Mouse (Mus musculus) adrenal gland, postnatal 4 days (tissue): Measurements from ENCODE around the gene Akap11. TPM values are rescaled to one million over a fixed set of nuclear protein-coding genes. Genes with fewer than 3 reads are reported as not detected.

Experiments
- DNase-seq, 2 experiments: peaks; one replicate each; pipeline ENCODE4 v3.0.0; 2021 to 2022; ENCODE audit warnings: low spot score in 2 of 2, mixed read lengths in 2 of 2
- total RNA-seq, 2 experiments: library from RNA; stranded (reverse); gene quantifications; 2 replicates each; pipeline ENCODE4 v1.2.3; 2021

Akap11 gene
- total RNA-seq, 2 experiments from 2014 or later = 51.0 to 53.9 TPM

DNA sequence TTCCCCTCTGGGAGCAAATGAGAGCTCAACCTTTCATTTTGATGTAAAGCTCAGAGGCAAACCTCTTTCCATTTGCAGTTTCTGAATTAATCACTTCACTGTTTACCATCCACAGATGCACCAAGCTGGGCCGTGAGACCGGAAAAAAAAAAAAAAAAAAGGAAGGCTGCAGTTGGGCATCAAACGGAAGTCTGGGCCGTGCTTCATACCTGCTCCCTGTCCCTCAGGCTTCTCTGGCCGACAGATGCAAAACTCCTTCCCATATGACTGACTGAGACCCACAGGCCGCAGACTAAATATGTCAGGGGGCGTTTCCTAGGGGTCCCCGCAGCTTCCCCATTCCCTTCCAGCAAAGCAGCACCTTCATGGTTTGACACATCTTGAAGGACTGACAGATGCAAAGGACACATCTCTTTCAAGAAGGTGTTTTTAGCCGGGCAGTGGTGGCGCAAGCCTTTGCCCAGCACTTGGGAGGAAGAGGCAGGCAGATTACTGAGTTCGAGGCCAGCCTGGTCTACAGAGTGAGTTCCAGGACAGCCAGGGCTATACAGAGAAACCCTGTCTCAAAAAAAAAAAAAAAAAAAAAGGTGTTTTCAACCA lies 87.7 kb downstream of the Akap11 start:
- DNase-seq = no peak

DNA sequence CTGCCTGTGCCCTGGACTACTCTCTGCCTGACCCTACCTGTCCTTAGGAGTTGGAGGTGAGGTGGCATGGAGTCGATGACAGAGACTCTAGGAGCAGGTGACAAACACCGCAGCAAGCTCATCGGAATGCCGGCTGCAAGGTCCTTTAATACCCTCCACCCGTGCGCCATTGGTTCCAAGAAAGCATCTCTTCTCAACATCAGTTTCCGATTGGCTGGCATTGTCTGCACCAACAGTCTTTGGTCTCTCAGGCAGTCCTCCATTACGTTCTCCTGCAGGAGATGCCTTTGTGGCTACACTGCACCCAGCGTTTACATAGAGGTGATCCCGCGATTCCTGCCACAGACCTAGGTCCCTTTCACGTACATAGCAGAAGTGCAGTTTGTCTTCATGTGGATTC lies 88.6 kb downstream of the Akap11 start:
- DNase-seq = no peak

GRCm38 (mm10) chr14:78447542-78447941 lies 89.1 kb downstream of the Akap11 start:
- DNase-seq = no peak

Other genes starting within 250 kb of the Akap11 start
- gene Tnfsf11, start 228.8 kb downstream of the Akap11 start, total RNA-seq = not detected
- 10 to 100 TPM in 1 of 2 experiments, 1 to 10 TPM in 1; 9.9 to 12.1 TPM for gene Dgkh, start 196.0 kb upstream of the Akap11 start, total RNA-seq